Mouse (Mus musculus): ENCODE measurements around the gene Iqgap2. TPM values are rescaled to one million over a fixed set of nuclear protein-coding genes. Genes with fewer than 3 reads are reported as not detected.

The Iqgap2 gene
- total RNA-seq, 1 experiment from 2014 or later = 147 TPM

DNA sequence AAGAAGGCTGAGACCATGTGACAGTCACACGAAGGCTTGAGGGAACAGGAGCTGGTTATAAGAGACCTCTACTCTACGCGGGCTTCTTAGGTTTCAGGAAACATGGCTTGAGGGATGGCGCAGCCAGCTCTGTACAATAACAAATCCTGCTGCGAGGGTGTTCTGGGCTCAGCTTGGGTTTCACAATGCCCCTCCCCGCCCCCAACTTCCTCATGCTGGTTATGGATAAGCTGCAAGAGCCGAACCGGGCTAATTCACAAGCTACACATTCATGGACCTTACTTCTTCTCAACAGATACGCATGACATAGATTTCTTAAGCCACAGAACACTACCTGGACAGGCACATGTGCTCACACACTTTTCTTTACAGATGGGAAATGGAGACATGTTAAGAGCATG lies 113.0 kb downstream of the Iqgap2 start:
- no peak for DNase-seq

DNA sequence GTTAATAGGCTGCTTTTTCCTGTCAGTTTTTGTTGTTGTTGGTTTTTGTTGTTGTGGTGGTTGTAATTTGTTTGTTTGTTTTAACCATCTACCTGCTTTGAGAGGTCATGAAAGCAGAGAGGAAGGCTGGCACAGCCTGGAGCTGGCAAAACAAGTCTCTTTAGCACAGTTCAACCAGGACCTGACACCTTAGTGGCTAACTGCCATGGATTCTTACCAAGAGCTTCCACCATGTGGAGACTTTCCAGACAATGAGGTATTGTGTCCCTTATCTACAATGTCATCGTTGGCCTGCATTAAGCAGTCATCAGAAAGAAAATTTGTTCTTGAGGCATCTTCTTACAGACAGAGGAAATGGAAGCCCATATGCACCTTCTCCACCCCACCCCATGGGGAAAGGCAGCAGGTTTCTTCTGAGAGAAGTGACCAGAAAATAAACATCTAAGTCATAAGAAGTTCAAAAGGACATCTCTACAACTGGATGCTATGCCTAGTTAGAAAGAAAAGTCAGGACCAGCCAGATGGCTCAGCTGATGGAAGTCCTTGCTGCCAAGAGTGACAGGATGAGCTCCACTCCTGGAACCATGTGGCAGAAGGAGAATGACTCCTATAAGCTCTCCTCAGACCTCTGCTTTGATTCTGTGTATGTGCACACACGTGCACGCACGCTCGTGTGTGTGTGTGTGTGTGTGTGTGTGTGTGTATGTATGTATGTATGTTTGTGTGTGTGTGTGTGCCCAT lies 113.9 kb downstream of the Iqgap2 start:
- DNase-seq = no peak

DNA sequence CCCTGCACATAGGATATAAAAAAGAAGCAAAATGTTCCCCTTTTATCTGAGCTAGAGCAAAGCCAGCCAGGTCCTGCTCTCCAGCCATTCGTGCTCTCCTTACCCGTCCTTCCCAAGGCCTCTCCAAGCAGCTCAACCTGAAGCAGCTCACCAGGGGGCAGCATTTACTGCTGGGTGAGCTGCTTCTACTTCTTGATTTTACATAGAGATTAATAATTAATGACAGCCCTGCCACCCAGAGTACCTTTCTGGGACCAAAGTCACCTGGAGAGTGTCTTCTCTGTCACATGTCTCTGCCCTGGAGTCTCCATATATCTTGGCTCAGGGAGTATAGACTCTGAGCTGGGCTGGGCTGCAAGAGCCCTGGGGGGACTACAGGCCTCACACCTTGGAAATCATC lies 114.5 kb downstream of the Iqgap2 start:
- peak; percentile 71 for DNase-seq

- DNase-seq = no peak
These were observed 116.6 kb downstream of the Iqgap2 start for GRCm38 (mm10) chr13:95774966-95775696.

GRCm38 (mm10) chr13:95765017-95765416 lies 126.7 kb downstream of the Iqgap2 start:
- DNase-seq = no peak

- peak; percentile 73 for DNase-seq
These were observed 127.7 kb downstream of the Iqgap2 start for GRCm38 (mm10) chr13:95763876-95764517.

- DNase-seq = no peak
These were observed 131.9 kb downstream of the Iqgap2 start for GRCm38 (mm10) chr13:95759810-95760209.

GRCm38 (mm10) chr13:95754285-95754684 lies 137.4 kb downstream of the Iqgap2 start:
- DNase-seq = peak; percentile 18

DNA sequence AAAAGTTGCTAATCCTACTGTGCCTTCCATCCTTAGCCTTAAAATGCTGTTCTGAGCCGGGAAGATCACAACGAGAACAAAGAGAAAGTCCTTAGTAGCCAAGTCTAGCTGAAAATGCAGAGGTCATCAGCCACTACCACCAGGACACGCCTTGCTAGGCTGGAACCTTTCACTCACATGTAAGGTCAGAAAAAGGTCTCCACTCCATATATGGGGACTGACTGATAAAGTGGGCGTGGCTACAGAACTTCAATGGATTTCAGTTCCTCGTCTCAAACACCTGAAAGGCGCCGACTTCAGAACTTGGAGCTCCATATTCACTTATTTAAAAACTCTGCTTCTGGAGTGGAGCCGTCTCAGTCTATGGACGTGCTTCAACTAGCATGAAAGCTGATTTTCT lies 139.3 kb downstream of the Iqgap2 start:
- DNase-seq = no peak

DNA sequence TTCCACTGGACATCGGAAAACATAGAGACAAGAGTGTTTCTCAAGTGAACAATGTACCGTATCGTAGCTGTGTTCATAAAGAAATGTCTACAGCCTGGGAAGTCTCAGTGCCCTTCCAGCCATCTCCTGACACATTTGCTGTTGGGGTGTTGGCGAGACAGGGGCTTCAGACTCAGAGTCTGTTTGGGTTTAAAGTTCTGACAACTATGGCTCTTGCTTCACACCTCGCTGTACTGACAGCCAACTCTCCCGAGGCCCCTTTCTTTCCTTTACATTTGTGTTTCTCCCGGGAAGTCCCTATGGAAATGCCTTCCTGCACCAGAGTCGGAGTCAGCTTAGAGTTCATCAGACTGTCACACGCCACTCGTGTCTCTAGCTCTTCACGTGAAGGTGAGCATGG lies 144.2 kb downstream of the Iqgap2 start:
- no peak for DNase-seq

DNA sequence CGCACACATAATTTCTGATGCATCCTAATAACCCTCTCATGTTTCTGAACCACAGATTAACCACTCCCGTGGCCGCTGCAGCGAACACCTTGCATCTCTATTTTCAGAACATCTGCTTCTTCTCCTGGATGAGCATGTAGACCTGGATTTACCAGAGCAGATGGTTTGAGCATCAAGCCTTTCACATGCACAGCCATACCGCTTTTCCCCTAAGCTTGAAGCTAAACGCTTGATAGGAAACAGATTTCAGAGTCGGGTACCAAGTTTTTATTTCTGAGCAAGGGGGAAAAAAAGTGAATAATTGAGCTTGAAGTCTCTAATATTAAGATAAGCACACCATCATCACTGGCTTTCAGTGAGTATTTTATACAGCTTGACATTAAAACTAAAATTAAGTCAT lies 144.6 kb downstream of the Iqgap2 start:
- no peak for DNase-seq

DNA sequence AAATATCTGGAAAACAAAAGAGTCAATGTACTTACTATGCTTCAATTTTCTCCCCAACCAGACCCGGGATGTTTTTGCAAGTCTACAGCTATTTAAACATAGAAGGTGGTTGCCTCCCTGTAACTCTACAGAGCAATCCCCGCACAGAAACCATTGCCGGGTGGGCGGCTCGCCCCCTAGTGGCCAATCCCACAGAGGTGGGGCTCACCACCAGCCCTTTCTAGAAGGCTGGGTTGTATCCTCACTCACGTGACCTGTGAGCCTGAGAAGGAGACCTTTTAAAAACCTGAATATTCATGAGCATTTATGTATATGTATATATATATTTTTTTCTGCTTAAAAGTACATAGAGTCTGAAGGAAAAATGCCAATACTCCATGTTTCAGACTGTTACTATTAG lies 145.2 kb downstream of the Iqgap2 start:
- DNase-seq = peak; percentile 68

DNA sequence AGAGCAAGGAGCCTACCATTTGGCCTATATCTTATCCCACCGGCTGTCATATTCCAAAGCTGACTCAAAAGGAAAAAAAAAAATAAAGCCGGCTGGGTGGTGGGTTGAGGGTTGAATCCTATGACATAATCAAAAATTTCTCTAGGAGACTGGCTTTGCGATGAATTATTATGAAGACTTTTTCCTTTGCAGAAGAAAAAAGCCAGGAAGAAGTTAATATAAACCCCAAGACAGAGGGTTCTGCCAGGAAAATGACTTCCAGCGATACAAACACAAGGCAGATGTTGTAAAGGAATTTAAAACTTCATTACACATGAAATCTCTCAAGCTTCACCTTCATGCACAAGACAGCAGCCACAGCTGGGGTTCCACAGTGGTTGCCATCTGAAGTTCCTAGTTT lies 146.3 kb downstream of the Iqgap2 start:
- DNase-seq = no peak

- no peak for DNase-seq
These were observed 148.7 kb downstream of the Iqgap2 start for GRCm38 (mm10) chr13:95742881-95743466.

GRCm38 (mm10) chr13:95741813-95742689 lies 149.7 kb downstream of the Iqgap2 start:
- DNase-seq = no peak

DNA sequence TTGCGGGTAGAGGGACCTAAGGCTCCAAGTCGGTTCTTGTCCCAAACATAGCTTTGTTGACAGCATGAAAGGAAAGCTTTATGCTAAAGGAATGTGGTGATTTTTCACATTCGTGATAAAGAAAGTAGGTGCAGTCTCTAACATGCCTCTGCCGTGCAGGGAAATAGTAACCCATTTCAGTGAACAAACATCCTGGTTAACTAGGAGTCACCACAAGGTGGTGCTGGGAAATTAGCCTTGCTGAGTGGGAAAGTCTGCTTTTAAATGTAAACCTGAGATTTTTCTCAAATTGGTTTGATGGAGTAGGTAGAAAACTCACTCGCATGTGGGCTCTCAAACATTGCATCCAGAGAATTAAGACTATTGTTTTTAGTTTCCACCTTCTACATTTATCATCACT lies 152.1 kb downstream of the Iqgap2 start:
- no peak for DNase-seq

DNA sequence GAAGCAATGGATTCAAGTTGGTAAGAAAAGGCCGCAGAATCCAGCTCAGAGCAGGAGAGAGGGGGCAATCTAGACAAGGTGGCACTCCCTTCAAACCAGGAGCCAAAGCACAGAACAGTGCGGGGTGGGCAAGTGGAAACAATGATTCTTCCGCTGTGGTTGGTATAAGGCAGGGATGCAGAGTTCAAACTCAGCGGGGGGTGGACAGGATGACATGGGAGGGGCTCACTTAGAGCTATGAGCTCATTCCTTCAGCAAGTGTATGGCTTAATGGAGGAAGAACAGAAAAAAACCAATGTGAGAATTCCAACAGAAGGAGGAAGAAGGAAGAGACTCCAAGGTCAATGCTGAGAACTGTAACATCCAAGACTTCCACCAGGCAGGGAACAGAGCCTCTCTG lies 161.2 kb downstream of the Iqgap2 start:
- no peak for DNase-seq

GRCm38 (mm10) chr13:95719320-95720232 lies 172.1 kb downstream of the Iqgap2 start:
- DNase-seq = peak; percentile 57

DNA sequence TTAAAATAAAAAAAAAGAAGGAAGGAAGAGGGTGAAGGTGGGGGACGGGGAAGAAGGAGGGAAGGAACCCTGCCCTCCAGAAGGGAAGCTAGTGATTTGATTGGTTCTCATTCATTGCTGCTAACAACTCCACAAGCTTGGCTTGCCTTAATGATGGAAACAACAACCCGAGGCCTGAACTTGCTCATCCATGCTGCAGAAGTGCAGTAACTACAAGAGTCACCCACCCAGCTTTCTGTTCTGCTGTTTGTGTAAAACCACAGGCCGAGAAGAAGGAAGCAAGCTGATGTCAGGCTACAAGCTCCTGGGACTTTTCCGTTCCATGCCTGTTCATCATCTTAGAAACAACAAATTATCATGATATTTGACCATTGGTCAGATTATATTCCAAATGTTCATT lies 176.4 kb downstream of the Iqgap2 start:
- DNase-seq = no peak

DNA sequence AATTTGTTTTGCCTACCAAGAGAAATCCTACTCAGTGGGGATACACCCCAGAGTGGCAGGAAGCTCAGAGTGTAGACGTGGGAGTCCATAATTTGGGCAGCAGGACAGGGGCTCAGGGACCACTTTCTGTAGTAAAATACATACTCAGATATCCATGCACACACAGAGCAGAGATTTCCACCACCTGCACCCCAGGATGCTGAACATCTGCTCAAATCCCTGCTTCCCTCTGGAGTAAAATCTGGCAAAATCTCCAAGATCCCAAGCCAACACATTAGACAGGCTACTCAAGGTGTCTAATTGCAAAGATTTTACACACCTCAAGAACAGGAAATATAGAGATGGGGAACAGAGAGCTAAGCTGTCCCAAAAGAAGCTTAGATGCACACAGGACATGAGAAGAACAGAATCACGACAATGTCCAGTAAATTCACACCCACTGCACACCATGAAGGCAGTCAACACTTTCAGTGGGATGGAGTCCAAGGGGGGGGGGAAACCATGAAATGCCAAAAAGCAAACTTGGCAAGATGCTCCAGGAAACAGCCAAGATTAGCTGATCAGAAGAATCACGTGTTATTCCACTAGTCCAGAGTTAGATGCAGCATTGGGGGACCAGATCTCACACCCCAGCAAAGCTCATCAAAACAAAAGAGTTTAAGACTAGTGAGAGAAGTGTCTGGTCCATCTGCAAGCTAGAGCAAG lies 177.3 kb downstream of the Iqgap2 start:
- DNase-seq = no peak

Measured in adrenal gland, postnatal 25 days (tissue).